Mouse (Mus musculus): ENCODE measurements at regions not wholly inside any gene's neighbourhood (a gene's known extent, or its start where the extent isn't known, plus 50 kb on each side); places are given as distances from the start of the nearest gene placed in this dataset.

- Histone ChIP-seq H3K9ac (replicated peaks; ENCODE audit: low read depth) (no peak overlapping the region), H3K27me3 (replicated peaks; ENCODE audit: insufficient read depth, low read length) (no peaks in the 10 kb centered on the region), H3K4me1 (ENCODE audit: insufficient read depth, low read depth, low read length) (no peaks in the 10 kb centered on the region), H3K4me3 (ENCODE audit: low read depth, low read length) (no peak overlapping the region), H3K9me3 (ENCODE audit: low read length) (no peaks in the 10 kb centered on the region), H3K27ac (ENCODE audit: low read length) (no peak overlapping the region), H3K36me3 (ENCODE audit: insufficient read depth, low read length) (no peaks in the 10 kb centered on the region), H3K4me2 (replicated peaks; ENCODE audit: low read depth, low read length) (no peak overlapping the region)
- ATAC-seq: no peak
- 67% methylated on average over 4 of the region's 4 CpGs for WGBS
- DNase-seq (ENCODE audit: low spot score): no peak
- TF ChIP-seq EP300 (IDR thresholded peaks at IDR 0.05) (no peak), CTCF (IDR thresholded peaks at IDR 0.05) (no peak)
Measured at GRCm38 (mm10) chr17:89656211-89656610, 254.0 kb downstream of the Gm10184 start.

GRCm38 (mm10) chr17:89654089-89654813 is 256.0 kb downstream of the Gm10184 start:
- H3K27me3 ChIP-seq (replicated peaks; ENCODE audit: insufficient read depth, low read length): no peaks in the 10 kb centered on the region

GRCm38 (mm10) chr17:89646000-89646399 is 264.2 kb downstream of the Gm10184 start:
- Histone ChIP-seq H3K4me1 (ENCODE audit: insufficient read depth, low read depth, low read length) (no peaks in the 10 kb centered on the region), H3K4me3 (ENCODE audit: low read depth, low read length) (no peak overlapping the region), H3K4me2 (replicated peaks; ENCODE audit: low read depth, low read length) (no peak overlapping the region), H3K9ac (replicated peaks; ENCODE audit: low read depth) (no peak overlapping the region), H3K36me3 (ENCODE audit: insufficient read depth, low read length) (no peaks in the 10 kb centered on the region), H3K9me3 (ENCODE audit: low read length) (no peaks in the 10 kb centered on the region), H3K27ac (ENCODE audit: low read length) (no peak overlapping the region), H3K27me3 (replicated peaks; ENCODE audit: insufficient read depth, low read length) (no peaks in the 10 kb centered on the region)
- no peak for DNase-seq (ENCODE audit: low spot score)
- TF ChIP-seq CTCF (IDR thresholded peaks at IDR 0.05): no peak
- TF ChIP-seq EP300 (IDR thresholded peaks at IDR 0.05): no peak
- ATAC-seq: no peak
- 37% methylated on average over 1 of the region's 1 CpGs for WGBS

More at GRCm38 (mm10) chr17:89654089-89654813, 256.0 kb downstream of the Gm10184 start:
- no peak for ATAC-seq
- H3K9ac ChIP-seq (replicated peaks; ENCODE audit: low read depth): no peak overlapping the region
- no peaks in the 10 kb centered on the region for H3K9me3 ChIP-seq (ENCODE audit: low read length)
- H3K4me3 ChIP-seq (ENCODE audit: low read depth, low read length): no peak overlapping the region
- no peaks in the 10 kb centered on the region for H3K36me3 ChIP-seq (ENCODE audit: insufficient read depth, low read length)
- H3K4me2 ChIP-seq (replicated peaks; ENCODE audit: low read depth, low read length): no peak overlapping the region
- TF ChIP-seq CTCF (IDR thresholded peaks at IDR 0.05) (peak; percentile 69), EP300 (IDR thresholded peaks at IDR 0.05) (no peak)
- no peak overlapping the region for H3K27ac ChIP-seq (ENCODE audit: low read length)
- DNase-seq (ENCODE audit: low spot score): peak; percentile 26
- 66% methylated on average over 5 of the region's 5 CpGs for WGBS
- no peaks in the 10 kb centered on the region for H3K4me1 ChIP-seq (ENCODE audit: insufficient read depth, low read depth, low read length)
